Mouse (Mus musculus): ENCODE data around the gene Nexmif. TPM values are rescaled to one million over a fixed set of nuclear protein-coding genes. Genes with fewer than 3 reads are reported as not detected.

The Nexmif gene
- polyA plus RNA-seq, 1 experiment from 2014 or later = 13.8 TPM

DNA sequence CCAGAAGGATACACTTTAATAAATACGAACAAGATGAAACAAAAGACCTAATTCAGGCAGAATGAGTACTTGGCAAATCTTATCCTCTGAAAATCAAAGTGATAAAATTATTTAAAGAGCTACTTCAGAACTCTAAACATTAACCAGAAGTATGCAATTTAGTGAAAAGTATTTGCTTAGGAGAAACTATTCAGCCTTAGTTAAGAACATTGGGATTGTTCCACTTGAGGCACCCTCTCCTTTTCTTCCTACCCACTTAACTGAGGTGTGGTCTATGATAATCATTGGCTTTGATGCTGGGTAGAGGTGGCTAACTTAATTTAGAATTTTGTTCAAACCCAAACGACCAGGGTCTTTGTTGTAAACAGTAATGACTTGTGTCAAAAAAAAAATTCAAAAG is 146.1 kb downstream of the Nexmif start:
- Histone ChIP-seq H3K27me3 (replicated peaks) (0 out of 2 replicates have a peak, but pooled peaks cover 2% of the 10 kb centered on the region), H3K27ac (replicated peaks) (no peak overlapping the region), H3K9ac (replicated peaks) (no peak overlapping the region), H3K4me2 (no peak overlapping the region), H3K4me3 (replicated peaks) (no peak overlapping the region), H3K36me3 (no peaks in the 10 kb centered on the region), H3K4me1 (no peaks in the 10 kb centered on the region), H3K9me3 (replicated peaks) (no peaks in the 10 kb centered on the region)
- 69% methylated on average over 2 of the region's 2 CpGs for WGBS
- ATAC-seq (ENCODE audit: low FRiP score) = no peak

DNA sequence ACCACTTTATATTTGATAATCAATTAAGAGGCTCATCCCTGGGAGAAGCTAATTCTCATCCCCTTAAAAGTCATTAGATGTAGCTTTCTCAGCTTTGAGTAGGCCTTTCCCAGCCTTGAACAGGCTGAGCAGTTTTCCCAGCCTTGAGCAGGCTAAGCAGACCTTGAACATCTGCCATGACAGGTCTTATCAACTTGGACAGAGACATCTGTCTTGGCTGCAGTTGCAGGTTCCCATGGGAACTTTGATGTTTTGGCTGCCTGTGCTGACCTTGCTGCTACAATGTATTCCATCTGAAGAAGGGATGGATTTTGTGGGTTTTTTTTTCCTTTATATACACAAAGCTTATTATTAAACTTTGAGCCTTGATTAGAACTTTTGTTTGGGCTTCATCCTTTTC is 160.7 kb downstream of the Nexmif start:
- peaks cover 31% of the 10 kb centered on the region for H3K27me3 ChIP-seq (replicated peaks)
- no peak overlapping the region for H3K9ac ChIP-seq (replicated peaks)
- H3K4me2 ChIP-seq = no peak overlapping the region
- no peaks in the 10 kb centered on the region for H3K36me3 ChIP-seq
- no peak overlapping the region for H3K4me3 ChIP-seq (replicated peaks)
- H3K9me3 ChIP-seq (replicated peaks) = no peaks in the 10 kb centered on the region
- no peak for ATAC-seq (ENCODE audit: low FRiP score)
- H3K4me1 ChIP-seq = no peaks in the 10 kb centered on the region
- H3K27ac ChIP-seq (replicated peaks) = no peak overlapping the region

DNA sequence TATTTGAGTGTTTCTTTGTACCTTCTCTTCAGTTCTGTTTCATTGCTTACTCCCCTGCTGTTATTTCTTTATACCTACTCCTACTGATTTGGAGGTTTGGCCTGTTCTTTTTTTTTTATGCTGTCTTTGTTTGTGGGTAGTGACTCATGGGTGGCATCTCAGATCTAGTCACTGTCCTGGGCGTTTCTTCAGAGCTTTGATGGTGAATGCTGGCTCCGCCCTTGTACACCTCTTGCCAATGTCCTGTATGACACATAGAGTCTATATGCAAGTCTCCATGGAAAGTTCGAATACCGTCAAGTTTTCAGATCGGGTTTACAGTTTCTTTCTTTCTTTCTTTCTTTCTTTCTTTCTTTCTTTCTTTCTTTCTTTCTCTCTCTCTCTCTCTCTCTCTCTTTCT is 167.1 kb downstream of the Nexmif start:
- Histone ChIP-seq H3K27ac (replicated peaks) (no peak overlapping the region), H3K4me1 (no peaks in the 10 kb centered on the region), H3K9me3 (replicated peaks) (no peaks in the 10 kb centered on the region), H3K27me3 (replicated peaks) (peaks cover 22% of the 10 kb centered on the region; the same call in 1 of the 2 replicates), H3K4me2 (no peak overlapping the region), H3K9ac (replicated peaks) (no peak overlapping the region), H3K4me3 (replicated peaks) (no peak overlapping the region), H3K36me3 (no peaks in the 10 kb centered on the region)
- ATAC-seq (ENCODE audit: low FRiP score) = no peak
- WGBS = 86% methylated on average over 5 of the region's 5 CpGs

DNA sequence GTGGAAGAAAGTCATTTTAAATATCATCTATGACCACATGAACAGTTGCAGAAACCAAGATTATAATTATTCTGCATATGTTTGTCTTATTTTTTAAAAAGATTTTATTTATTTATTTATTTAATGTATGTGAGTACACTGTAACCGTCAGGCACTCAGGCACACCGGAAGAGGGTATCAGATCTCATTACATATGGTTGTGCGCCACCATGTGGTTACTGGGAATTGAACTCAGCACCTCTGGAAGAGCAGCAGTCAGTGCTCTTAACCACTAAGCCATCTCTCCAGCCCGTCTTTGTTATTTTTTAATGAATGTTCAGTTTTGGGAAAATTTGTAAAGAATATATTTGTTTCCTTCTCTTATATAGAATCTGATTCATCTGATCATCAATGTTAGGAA is 168.2 kb downstream of the Nexmif start:
- Histone ChIP-seq H3K9me3 (replicated peaks) (no peaks in the 10 kb centered on the region), H3K27me3 (replicated peaks) (peaks cover 27% of the 10 kb centered on the region; the same call in 1 of the 2 replicates), H3K36me3 (no peaks in the 10 kb centered on the region), H3K27ac (replicated peaks) (no peak overlapping the region), H3K9ac (replicated peaks) (no peak overlapping the region), H3K4me2 (no peak overlapping the region), H3K4me1 (no peaks in the 10 kb centered on the region), H3K4me3 (replicated peaks) (no peak overlapping the region)
- 58% methylated on average over 4 of the region's 4 CpGs for WGBS
- no peak for ATAC-seq (ENCODE audit: low FRiP score)

MicroRNA genes within 50 kb of the gene (microRNA counts, 519-probe panel; counts per million panel counts)
- 2,354 counts per million, percentile 53 among the panel's probes with 10 or more counts for microRNA mmu-miR-672

Small RNAs within 50 kb of the gene (microRNA-seq; reads per million reads assigned to microRNA genes)
- gene Gm24993 = not detected
- 189 reads per million, percentile 61 among the genes with 10 or more reads in this experiment for gene Mir672

Other genes starting within 250 kb of the Nexmif start
- 23.2 and 24.0 TPM in 2 replicates for gene Rlim, start 219.9 kb downstream of the Nexmif start, polyA plus RNA-seq (2015; fragmentation: Nextera tagmentation; extraction: Ambion mirVana)
- 5.8 and 6.7 TPM in 2 replicates for gene Abcb7, start 212.7 kb upstream of the Nexmif start, polyA plus RNA-seq (2015; fragmentation: Nextera tagmentation; extraction: Ambion mirVana)